Mouse (Mus musculus) layer of hippocampus, adult 2 months (tissue): ENCODE measurements around the gene Ttll13. TPM values are rescaled to one million over a fixed set of nuclear protein-coding genes. Genes with fewer than 3 reads are reported as not detected.

Experiments used
- DNase-seq, 2 experiments: peaks; one replicate each; pipeline ENCODE4 v3.0.0; 2022; ENCODE audit warnings: low spot score in 2 of 2
- H3K27ac ChIP-seq: fragments of 200-600 bp; 2 replicates; pipeline ENCODE4 v1.8.1; 2022
- H3K4me3 ChIP-seq: fragments of 200-600 bp; 2 replicates; pipeline ENCODE4 v1.8.1; 2022; ENCODE audit warnings: mild to moderate bottlenecking
- CTCF ChIP-seq: fragments of 200-600 bp; conservative IDR thresholded peaks from 2 replicates; pipeline ENCODE4 v1.8.1; 2022; ENCODE audit warnings: antibody characterized with exemption, mild to moderate bottlenecking, moderate library complexity
- total RNA-seq, 2 experiments: library from RNA; stranded (reverse); gene quantifications; 2 replicates each; pipeline ENCODE4 v1.2.3; 2021

The Ttll13 gene
- total RNA-seq, 2 experiments from 2014 or later = 1.4 to 3.3 TPM

GRCm38 (mm10) chr7:80204961-80205360 is 41.2 kb upstream of the Ttll13 start:
- no peak for DNase-seq
- Histone ChIP-seq H3K4me3 (no peak overlapping the region), H3K27ac (no peak overlapping the region)
- TF ChIP-seq CTCF = no peak

- H3K4me3 ChIP-seq = no peak overlapping the region
- DNase-seq = no peak
- H3K27ac ChIP-seq = no peak overlapping the region
- no peak for TF ChIP-seq CTCF
Measured at GRCm38 (mm10) chr7:80205705-80206589, 40.2 kb upstream of the Ttll13 start.

GRCm38 (mm10) chr7:80207314-80207731 is 38.9 kb upstream of the Ttll13 start:
- Histone ChIP-seq H3K27ac (no peak overlapping the region), H3K4me3 (no peak overlapping the region)
- DNase-seq = no peak
- TF ChIP-seq CTCF = no peak

- Histone ChIP-seq H3K4me3 (no peak overlapping the region), H3K27ac (peak overlapping the region; percentile 46; the same call in 1 of the 2 replicates)
- no peak for TF ChIP-seq CTCF
- no peak for DNase-seq
Measured at GRCm38 (mm10) chr7:80208026-80208642, 38.0 kb upstream of the Ttll13 start.

- no peak for DNase-seq
- Histone ChIP-seq H3K4me3 (no peak overlapping the region), H3K27ac (peak overlapping the region; percentile 46; the same call in 1 of the 2 replicates)
- no peak for TF ChIP-seq CTCF
Measured at GRCm38 (mm10) chr7:80208738-80209430, 37.3 kb upstream of the Ttll13 start.

GRCm38 (mm10) chr7:80209669-80210068 is 36.5 kb upstream of the Ttll13 start:
- Histone ChIP-seq H3K4me3 (no peak overlapping the region), H3K27ac (peak overlapping the region; percentile 46; the same call in 1 of the 2 replicates)
- no peak for TF ChIP-seq CTCF
- DNase-seq = no peak

- no peak for DNase-seq
- Histone ChIP-seq H3K27ac (no peak overlapping the region), H3K4me3 (no peak overlapping the region)
- no peak for TF ChIP-seq CTCF
Measured at GRCm38 (mm10) chr7:80210982-80211381, 35.2 kb upstream of the Ttll13 start.

- no peak overlapping the region for H3K4me3 ChIP-seq
- DNase-seq = no peak
- TF ChIP-seq CTCF = no peak
Measured at GRCm38 (mm10) chr7:80213604-80214003, 32.6 kb upstream of the Ttll13 start.

GRCm38 (mm10) chr7:80214459-80214858 is 31.7 kb upstream of the Ttll13 start:
- no peak for TF ChIP-seq CTCF
- 0 out of 2 replicates have a peak overlapping the region, but pooled peaks have one; percentile 72 for H3K27ac ChIP-seq

More at GRCm38 (mm10) chr7:80213604-80214003, 32.6 kb upstream of the Ttll13 start:
- no peak overlapping the region for H3K27ac ChIP-seq

GRCm38 (mm10) chr7:80215398-80215797 is 30.8 kb upstream of the Ttll13 start:
- DNase-seq = peak; percentile 53 to 82
- no peak overlapping the region for H3K4me3 ChIP-seq
- H3K27ac ChIP-seq = peak overlapping the region; percentile 72; the same call in 1 of the 2 replicates
- TF ChIP-seq CTCF = peak; percentile 98

More at GRCm38 (mm10) chr7:80214459-80214858, 31.7 kb upstream of the Ttll13 start:
- DNase-seq = no peak
- H3K4me3 ChIP-seq = no peak overlapping the region

GRCm38 (mm10) chr7:80216566-80216965 is 29.6 kb upstream of the Ttll13 start:
- DNase-seq = peak; percentile 50 to 53
- peak; percentile 66 for TF ChIP-seq CTCF

GRCm38 (mm10) chr7:80218666-80219065 is 27.5 kb upstream of the Ttll13 start:
- no peak for TF ChIP-seq CTCF
- no peak overlapping the region for H3K27ac ChIP-seq
- no peak for DNase-seq
- H3K4me3 ChIP-seq = no peak overlapping the region

More at GRCm38 (mm10) chr7:80216566-80216965, 29.6 kb upstream of the Ttll13 start:
- no peak overlapping the region for H3K4me3 ChIP-seq
- peak overlapping the region; percentile 72 for H3K27ac ChIP-seq
